Mouse (Mus musculus): Measurements from ENCODE around the gene Cacng2.

- no peak for TF ChIP-seq CTCF (IDR thresholded peaks at IDR 0.05; ENCODE audit: extremely low read depth, insufficient read depth, low read length)
- TF ChIP-seq POLR2A (IDR thresholded peaks at IDR 0.05; ENCODE audit: extremely low read depth, insufficient read depth, low read length), result no peak
Observed at GRCm38 (mm10) chr15:77958071-77958470, 161.8 kb downstream of the Cacng2 start.
